In the genomic region with DNA sequence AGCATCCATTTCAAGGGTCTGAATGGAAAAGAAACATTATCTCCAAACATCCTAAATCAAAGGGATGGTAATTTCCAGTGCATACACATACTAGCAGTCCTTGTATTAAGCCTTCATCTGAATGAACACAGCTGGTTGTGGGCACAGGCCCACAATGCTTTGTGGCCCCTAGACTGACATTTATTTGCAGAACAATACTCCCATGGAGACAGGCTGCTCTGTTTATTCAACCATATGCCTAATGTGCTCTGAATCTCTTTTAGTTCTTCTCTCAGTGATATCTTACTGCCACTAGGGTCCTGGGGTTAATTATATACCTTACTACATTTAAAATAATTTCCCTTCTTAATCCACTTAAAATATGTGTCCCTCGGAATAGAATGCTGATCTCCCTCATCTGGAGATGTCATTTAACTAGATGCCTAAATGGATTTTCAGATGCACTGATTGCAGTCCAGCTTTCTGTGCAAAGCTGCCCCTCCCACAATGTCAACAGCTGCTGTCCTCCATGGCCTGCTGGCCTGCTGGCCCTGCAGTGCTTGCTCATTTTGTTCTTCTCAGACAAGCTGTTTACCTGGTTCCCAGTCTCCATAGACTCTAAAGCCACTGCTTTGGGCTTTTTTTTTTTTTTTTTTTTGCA, we compare ENCODE assay signal across 11 mouse cellular contexts.
DNase-seq lines count a peak whose midpoint lies in the region; ATAC-seq and TF ChIP-seq lines count a peak whose summit lies in the region.
"Had no signal": no experiment of that assay in that cellular context is flagged by ENCODE, and none has a peak within 500 bp of the region (broad histone marks: within the 10 kb centered on the region; RNA-seq: fewer than 3 reads in every experiment).

No protein-coding gene starts in this region.

- H3K9ac ChIP-seq in forebrain, embryonic 11.5 days (ENCODE audit: low read length) = no peak overlapping the region
- H3K9ac ChIP-seq in forebrain, embryonic 15.5 days (replicated peaks) = no peak overlapping the region
- H3K9ac ChIP-seq in hindbrain, postnatal 0 days (replicated peaks; ENCODE audit: low read length) = no peak overlapping the region

- no peaks in the 10 kb centered on the region for H3K27me3 ChIP-seq in forebrain, embryonic 11.5 days (ENCODE audit: control insufficient read depth, insufficient read depth, low read length)
- no peaks in the 10 kb centered on the region for H3K27me3 ChIP-seq in forebrain, embryonic 15.5 days
- no peaks in the 10 kb centered on the region for H3K27me3 ChIP-seq in hindbrain, postnatal 0 days (ENCODE audit: insufficient read depth, low read length)

- 32% methylated on average over 1 of the region's 1 CpGs for WGBS in forebrain, embryonic 11.5 days
- 17% methylated on average over 1 of the region's 1 CpGs for WGBS in forebrain, embryonic 15.5 days
- WGBS in hindbrain, postnatal 0 days = 24% methylated on average over 1 of the region's 1 CpGs

- H3K4me2 ChIP-seq in forebrain, embryonic 11.5 days (ENCODE audit: low read depth, low read length, severe bottlenecking) = no peak overlapping the region
- H3K4me2 ChIP-seq in forebrain, embryonic 15.5 days (replicated peaks) = no peak overlapping the region
- no peak overlapping the region for H3K4me2 ChIP-seq in hindbrain, postnatal 0 days (ENCODE audit: low read depth, low read length)

- peak; percentile 77 for ATAC-seq in forebrain, embryonic 11.5 days (replicated peaks; ENCODE audit: low FRiP score)
- ATAC-seq in forebrain, embryonic 15.5 days (replicated peaks) = no peak
- ATAC-seq in hindbrain, postnatal 0 days = peak; percentile 66; the same call in 1 of the 2 replicates

- H3K36me3 ChIP-seq in forebrain, embryonic 11.5 days (ENCODE audit: control insufficient read depth, insufficient read depth, low read length) = no peaks in the 10 kb centered on the region
- no peaks in the 10 kb centered on the region for H3K36me3 ChIP-seq in forebrain, embryonic 15.5 days
- H3K36me3 ChIP-seq in hindbrain, postnatal 0 days (ENCODE audit: insufficient read depth, low read length) = no peaks in the 10 kb centered on the region

- H3K9me3 ChIP-seq in forebrain, embryonic 11.5 days (ENCODE audit: control insufficient read depth, low read length) = no peaks in the 10 kb centered on the region
- H3K9me3 ChIP-seq in forebrain, embryonic 15.5 days = no peaks in the 10 kb centered on the region
- H3K9me3 ChIP-seq in hindbrain, postnatal 0 days (ENCODE audit: low read length) = no peaks in the 10 kb centered on the region

- no peak for DNase-seq in forebrain, embryonic 11.5 days (ENCODE audit: low spot score)
- DNase-seq in layer of hippocampus, adult 2 months (ENCODE audit: low spot score in 2 of 2) = no peak
- no peak for DNase-seq in layer of hippocampus, adult 8-10 months (ENCODE audit: low spot score in 2 of 2)
- peak; percentile 55 for DNase-seq in hindbrain, postnatal 0 days (ENCODE audit: low spot score)
- DNase-seq in retina, postnatal 1 day = peak; percentile 79
- no peak for DNase-seq in thymus, postnatal 14 days
- no peak for DNase-seq in lung, postnatal 36 days
- DNase-seq: gastrocnemius, postnatal 36 days; kidney, adult 8-10 months had no signal

- H3K4me3 ChIP-seq in forebrain, embryonic 11.5 days (ENCODE audit: low read depth, low read length) = no peak overlapping the region
- H3K4me3 ChIP-seq in forebrain, embryonic 15.5 days = no peak overlapping the region
- no peak overlapping the region for H3K4me3 ChIP-seq in layer of hippocampus, adult 2 months
- no peak overlapping the region for H3K4me3 ChIP-seq in hindbrain, postnatal 0 days (ENCODE audit: low read length)

- H3K4me1 ChIP-seq in forebrain, embryonic 11.5 days (replicated peaks; ENCODE audit: control insufficient read depth, insufficient read depth, low read length) = 0 out of 2 replicates have a peak, but pooled peaks cover 3% of the 10 kb centered on the region
- H3K4me1 ChIP-seq in forebrain, embryonic 15.5 days = peaks cover 3% of the 10 kb centered on the region; the same call in 1 of the 2 replicates
- H3K4me1 ChIP-seq in hindbrain, postnatal 0 days (ENCODE audit: insufficient read depth, low read length) = no peaks in the 10 kb centered on the region

- no peak overlapping the region for H3K27ac ChIP-seq in forebrain, embryonic 11.5 days (ENCODE audit: low read depth, low read length)
- no peak overlapping the region for H3K27ac ChIP-seq in forebrain, embryonic 15.5 days (replicated peaks)
- no peak overlapping the region for H3K27ac ChIP-seq in layer of hippocampus, adult 2 months
- H3K27ac ChIP-seq in hindbrain, postnatal 0 days = no peak overlapping the region
- H3K27ac ChIP-seq: macrophage had no signal

- TF ChIP-seq CTCF in layer of hippocampus, adult 2 months (conservative IDR thresholded peaks at IDR 0.05) = 0 out of 2 replicates have a peak, but pooled peaks have one; percentile 15
- TF ChIP-seq CTCF in hindbrain, postnatal 0 days (IDR thresholded peaks at IDR 0.05; ENCODE audit: low read depth) = no peak

Comparison
In these comparisons a context has a peak if more than half of its experiments do, and no peak if none do; other contexts are left out.
1. DNase-seq: peak in hindbrain, postnatal 0 days (single experiment) and retina, postnatal 1 day (single experiment); none in forebrain, embryonic 11.5 days (single experiment), layer of hippocampus, adult 2 months (0 of 2), layer of hippocampus, adult 8-10 months (0 of 2), thymus, postnatal 14 days (single experiment) and lung, postnatal 36 days (single experiment).